Comparison of ENCODE assay signal across 25 mouse cellular contexts in the genomic region with DNA sequence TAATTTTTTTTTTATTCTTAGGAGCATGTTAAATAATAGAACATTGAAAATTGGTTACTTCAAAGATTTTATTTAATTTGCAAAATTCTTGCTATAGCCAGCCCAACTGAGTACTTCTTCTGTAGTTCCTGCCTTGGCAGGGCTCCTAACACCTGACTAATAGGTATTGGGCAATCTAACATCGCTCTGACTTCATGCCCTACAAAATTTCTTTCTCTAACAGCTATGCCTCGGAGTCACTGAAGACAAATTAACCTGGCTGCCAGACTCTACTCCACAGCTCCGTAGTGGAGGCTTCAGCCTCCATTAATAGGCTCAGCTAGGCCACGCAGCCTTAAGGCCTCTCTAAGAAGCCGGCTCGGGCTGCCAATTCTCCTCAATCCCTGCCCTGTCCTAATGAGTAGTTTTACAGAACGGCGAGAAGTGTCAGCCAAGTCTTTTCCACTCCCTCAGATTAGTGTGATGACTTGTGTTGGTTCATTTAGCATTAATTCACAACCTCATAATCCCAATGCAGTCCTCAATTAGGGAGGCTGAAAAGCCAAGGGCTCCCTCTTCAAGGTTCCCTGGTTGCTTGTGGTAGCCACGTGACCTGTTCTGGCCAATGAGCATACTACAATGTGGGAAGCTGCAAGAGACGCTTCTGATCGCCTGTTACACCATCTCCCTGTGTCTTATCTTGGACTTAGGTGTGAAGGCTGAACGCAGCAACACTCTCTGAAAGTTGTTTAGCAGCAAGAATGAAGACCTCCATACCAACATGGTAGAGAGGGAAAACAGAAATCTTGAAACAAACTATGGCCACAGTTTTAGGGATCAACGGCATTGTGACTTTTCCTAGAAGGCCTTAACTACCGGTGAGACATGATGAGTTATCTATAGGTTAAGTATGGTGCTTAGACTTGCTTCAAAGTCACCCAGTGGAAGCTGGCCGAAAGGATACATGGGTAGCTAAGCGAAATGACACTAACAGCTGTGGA. TPM values are rescaled to one million over a fixed set of nuclear protein-coding genes. Genes with fewer than 3 reads are reported as not detected.
DNase-seq lines count a peak whose midpoint lies in the region; TF ChIP-seq lines count a peak whose summit lies in the region.
"Had no signal": no experiment of that assay in that cellular context is flagged by ENCODE, and none has a peak within 500 bp of the region (broad histone marks: within the 10 kb centered on the region; RNA-seq: fewer than 3 reads in every experiment).

No protein-coding gene starts in this region.

- DNase-seq in kidney, adult 2 months = peak; percentile 5
- no peak for DNase-seq in kidney, adult 9 months
- DNase-seq in CH12.LX (ENCODE audit: extremely low read depth) = no peak
- DNase-seq in Muller cell, postnatal 12 days (ENCODE audit: inconsistent ontology term) = peak; percentile 50
- peak; percentile 52 for DNase-seq in fibroblast of lung, adult 2 months (ENCODE audit: low read depth)
- DNase-seq in adipocyte (ENCODE audit: low spot score) = no peak
- DNase-seq in left cerebral cortex, adult 18-20 months (ENCODE audit: low spot score in 2 of 2) = no peak
- no peak for DNase-seq in left cerebral cortex, postnatal 36 days (ENCODE audit: low spot score in 2 of 2)
- DNase-seq: cerebellum, adult 18-20 months; heart, postnatal 4 days; kidney, adult 18-20 months; kidney, postnatal 25 days; left cerebral cortex, postnatal 4 days; right cerebral cortex, postnatal 4 days had no signal

- no peaks in the 10 kb centered on the region for H3K27me3 ChIP-seq in kidney, adult 2 months (replicated peaks; ENCODE audit: control insufficient read depth, insufficient read depth, low read length)
- no peaks in the 10 kb centered on the region for H3K27me3 ChIP-seq in CH12.LX (replicated peaks)
- H3K27me3 ChIP-seq: embryonic facial prominence, embryonic 12.5 days; liver, embryonic 15.5 days; midbrain, embryonic 13.5 days; neural tube, embryonic 15.5 days had no signal

- H3K4me2 ChIP-seq in CH12.LX (ENCODE audit: insufficient read depth, low read depth, poor library complexity, severe bottlenecking) = no peak overlapping the region
- H3K4me2 ChIP-seq: embryonic facial prominence, embryonic 12.5 days; liver, embryonic 15.5 days; midbrain, embryonic 13.5 days; neural tube, embryonic 15.5 days had no signal

- no peaks in the 10 kb centered on the region for H3K4me1 ChIP-seq in kidney, adult 2 months (ENCODE audit: control insufficient read depth, insufficient read depth, low read length)
- peaks cover 0 to 30% of the 10 kb centered on the region in 2 experiments; a peak in 2 of 4 replicates for H3K4me1 ChIP-seq in CH12.LX (ENCODE audit: control insufficient read depth in 1 of 2, insufficient read depth in 2 of 2)
- H3K4me1 ChIP-seq: embryonic facial prominence, embryonic 12.5 days; liver, embryonic 15.5 days had no signal

- TF ChIP-seq CTCF in kidney, adult 2 months (conservative IDR thresholded peaks at IDR 0.05; ENCODE audit: insufficient read depth, insufficient read length, low read depth, low read length) = no peak
- TF ChIP-seq CTCF in CH12.LX (conservative IDR thresholded peaks at IDR 0.05 in 1 of 2, IDR thresholded peaks at IDR 0.05 in 1 of 2; ENCODE audit: low read depth in 2 of 2, low read length in 2 of 2) = no peak

- TF ChIP-seq EP300 in CH12.LX (IDR thresholded peaks at IDR 0.05; ENCODE audit: low read length) = no peak

- dilution Hi-C loops in CH12.LX (cut with MboI; ENCODE audit: extremely low pct_ligation_motif_present, extremely low pct_unique_long_range_greater_than_20kb, low sequenced_read_pairs) = no loop called here

- no peaks in the 10 kb centered on the region for H3K9me3 ChIP-seq in CH12.LX (replicated peaks; ENCODE audit: low read length)
- H3K9me3 ChIP-seq: embryonic facial prominence, embryonic 12.5 days; liver, embryonic 15.5 days; midbrain, embryonic 13.5 days; neural tube, embryonic 15.5 days had no signal

- no peak overlapping the region for H3K4me3 ChIP-seq in kidney, adult 2 months (ENCODE audit: insufficient read depth, low read depth, low read length)
- H3K4me3 ChIP-seq in CH12.LX (replicated peaks in 1 of 3; ENCODE audit: low read depth in 2 of 3, low read length in 2 of 3, poor library complexity in 1 of 3) = no peak overlapping the region
- H3K4me3 ChIP-seq: embryonic facial prominence, embryonic 12.5 days; liver, embryonic 15.5 days; midbrain, embryonic 13.5 days; neural tube, embryonic 15.5 days had no signal

- H3K79me2 ChIP-seq in CH12.LX (replicated peaks; ENCODE audit: control insufficient read depth, extremely low read depth, insufficient read depth, poor library complexity, severe bottlenecking) = no peaks in the 10 kb centered on the region; the same call in 1 of the 2 replicates

- no peak for TF ChIP-seq RAD21 in CH12.LX (IDR thresholded peaks at IDR 0.05; ENCODE audit: low read depth, low read length)

- H3K9ac ChIP-seq in CH12.LX (ENCODE audit: insufficient read depth, low read depth) = no peak overlapping the region
- H3K9ac ChIP-seq: embryonic facial prominence, embryonic 12.5 days; liver, embryonic 15.5 days; midbrain, embryonic 13.5 days; neural tube, embryonic 15.5 days had no signal

- no peak overlapping the region for H3K27ac ChIP-seq in kidney, adult 2 months (ENCODE audit: insufficient read depth, low read depth, low read length)
- H3K27ac ChIP-seq in CH12.LX (ENCODE audit: insufficient read depth, low read depth) = no peak overlapping the region
- H3K27ac ChIP-seq: embryonic facial prominence, embryonic 12.5 days; hindbrain, postnatal 0 days; liver, embryonic 15.5 days; macrophage; midbrain, embryonic 13.5 days; neural tube, embryonic 15.5 days had no signal

- WGBS in kidney, adult 2 months = 87% methylated on average over 16 of the region's 16 CpGs

- in situ Hi-C loops in CH12.LX (cut with MboI; ENCODE audit: low pct_ligation_motif_present, low pct_unique_long_range_greater_than_20kb, low sequenced_read_pairs) = no loop called here

- TF ChIP-seq POLR2A in kidney, adult 2 months (IDR thresholded peaks at IDR 0.05; ENCODE audit: low read depth, low read length) = no peak
- TF ChIP-seq POLR2A in CH12.LX (IDR thresholded peaks at IDR 0.05; ENCODE audit: low read depth, low read length) = no peak

- no peaks in the 10 kb centered on the region for H3K36me3 ChIP-seq in kidney, adult 2 months (ENCODE audit: control insufficient read depth, insufficient read depth, low read length)
- H3K36me3 ChIP-seq in CH12.LX (replicated peaks in 1 of 2; ENCODE audit: control insufficient read depth in 1 of 2, insufficient read depth in 1 of 2, low read length in 1 of 2) = peaks cover 10 to 42% of the 10 kb centered on the region in 2 experiments
- H3K36me3 ChIP-seq: embryonic facial prominence, embryonic 12.5 days; liver, embryonic 15.5 days; midbrain, embryonic 13.5 days; neural tube, embryonic 15.5 days had no signal

- intact Hi-C loops in left cerebral cortex, postnatal 36 days (cut with DNase I) = no loop called here

TF ChIP-seq in CH12.LX, 34 proteins besides CTCF, POLR2A, EP300 and RAD21 (continues in another document):
- TF ChIP-seq TCF12 (IDR thresholded peaks at IDR 0.05; ENCODE audit: low read depth, low read length) (no peak), USF1 (IDR thresholded peaks at IDR 0.05; ENCODE audit: low read depth, low read length) (peak; percentile 55), KAT2A (IDR thresholded peaks at IDR 0.05; ENCODE audit: insufficient replicate concordance, low read length) (no peak), ZKSCAN1 (IDR thresholded peaks at IDR 0.05; ENCODE audit: borderline replicate concordance, low read depth, low read length) (no peak), NELFE (IDR thresholded peaks at IDR 0.05; ENCODE audit: low read depth, low read length) (no peak; the same call in 1 of the 2 replicates), HCFC1 (IDR thresholded peaks at IDR 0.05; ENCODE audit: low read depth, low read length) (no peak), UBTF (IDR thresholded peaks at IDR 0.05; ENCODE audit: low read depth, low read length) (no peak), SMC3 (IDR thresholded peaks at IDR 0.05; ENCODE audit: low read depth, low read length) (no peak; the same call in 1 of the 2 replicates), ZMIZ1 (IDR thresholded peaks at IDR 0.05; ENCODE audit: low read depth, low read length) (peak; percentile 84; the same call in 1 of the 2 replicates), MYC (IDR thresholded peaks at IDR 0.05; ENCODE audit: low read depth, low read length) (no peak), POLR2AphosphoS2 (IDR thresholded peaks at IDR 0.05; ENCODE audit: low read depth, low read length) (peak; percentile 94; the same call in 1 of the 2 replicates), RCOR1 (conservative IDR thresholded peaks at IDR 0.05; ENCODE audit: low read depth, low read length) (no peak), ELF1 (IDR thresholded peaks at IDR 0.05; ENCODE audit: low read depth, low read length) (no peak), MEF2A (IDR thresholded peaks at IDR 0.05; ENCODE audit: borderline replicate concordance, low read depth, low read length) (no peak), MXI1 (IDR thresholded peaks at IDR 0.05; ENCODE audit: low read depth, low read length) (no peak), ZNF384 (IDR thresholded peaks at IDR 0.05; ENCODE audit: low read depth, low read length) (no peak), MAZ (IDR thresholded peaks at IDR 0.05; ENCODE audit: low read depth, low read length) (no peak), SIN3A (IDR thresholded peaks at IDR 0.05; ENCODE audit: low read length) (no peak), CHD1 (IDR thresholded peaks at IDR 0.05; ENCODE audit: low read depth, low read length) (no peak), USF2 (conservative IDR thresholded peaks at IDR 0.05; ENCODE audit: low read depth, low read length) (peak; percentile 28; the same call in 1 of the 2 replicates), ETS1 (conservative IDR thresholded peaks at IDR 0.05; ENCODE audit: low read depth, low read length) (no peak), PAX5 (IDR thresholded peaks at IDR 0.05; ENCODE audit: low read length) (no peak), MAFK (IDR thresholded peaks at IDR 0.05; ENCODE audit: insufficient replicate concordance, low read length) (no peak)

RNA-seq across cellular contexts. Expression of gene Myh2, which starts 18.9 kb away (rescaled TPM):
- 10.5 TPM in 1 of 2 replicates, not detected in the other for polyA plus RNA-seq in kidney, adult 2 months (2012; rRNA removed)
- total RNA-seq in CH12.LX (2012; rRNA removed) (0.08 TPM in 2 replicates), CH12.LX (2014; rRNA removed) (0.04 TPM in 1 of 2 replicates, not detected in the other)
- 0.04 TPM in 1 of 2 replicates, not detected in the other for polyA plus RNA-seq in CH12.LX (2012; ENCODE audit: insufficient read length, low read depth)
- total RNA-seq in left cerebral cortex, adult 18-20 months (2021) = under 1 TPM; 0.82 to 0.93 TPM
- total RNA-seq in left cerebral cortex, postnatal 36 days (2021) = under 1 TPM; 0.63 to 0.69 TPM
- total RNA-seq: common myeloid progenitor, adult 5-6 weeks; granulocyte monocyte progenitor cell, adult 5-6 weeks had no signal
- polyA plus RNA-seq: activated CD4-positive, CD25-positive, alpha-beta regulatory T cell, adult 4 months; CD4-positive, CD25-positive, alpha-beta regulatory T cell, adult 4 months; heart, embryonic 14.5 days; macrophage; midbrain, embryonic 13.5 days had no signal

RNA-seq across cellular contexts. Expression of gene Myh1, which starts 47.9 kb away (rescaled TPM):
- polyA plus RNA-seq in kidney, adult 2 months (2012; rRNA removed) = 0.15 and 13.5 TPM in 2 replicates
- total RNA-seq in CH12.LX (2012; rRNA removed) (0.04 TPM in 2 replicates), CH12.LX (2014; rRNA removed) (0.04 TPM in 1 of 2 replicates, not detected in the other)
- polyA plus RNA-seq in CH12.LX (2012; ENCODE audit: insufficient read length, low read depth) = 0.04 TPM in 1 of 2 replicates, not detected in the other
- total RNA-seq in left cerebral cortex, adult 18-20 months (2021) = under 1 TPM; 0.28 to 0.37 TPM
- under 1 TPM; 0.32 to 0.54 TPM for total RNA-seq in left cerebral cortex, postnatal 36 days (2021)
- total RNA-seq: common myeloid progenitor, adult 5-6 weeks; granulocyte monocyte progenitor cell, adult 5-6 weeks had no signal
- polyA plus RNA-seq: activated CD4-positive, CD25-positive, alpha-beta regulatory T cell, adult 4 months; CD4-positive, CD25-positive, alpha-beta regulatory T cell, adult 4 months; macrophage; midbrain, embryonic 13.5 days had no signal

Comparison
In these comparisons a context has a peak if more than half of its experiments do, and no peak if none do; other contexts are left out.
1. DNase-seq: peak in kidney, adult 2 months (single experiment), Muller cell, postnatal 12 days (single experiment) and fibroblast of lung, adult 2 months (single experiment); none in kidney, adult 9 months (single experiment), CH12.LX (single experiment), adipocyte (single experiment), left cerebral cortex, adult 18-20 months (0 of 2) and left cerebral cortex, postnatal 36 days (0 of 2).